Mouse (Mus musculus) cerebellum, postnatal 10 days (tissue): ENCODE measurements at regions not wholly inside any gene's neighbourhood (a gene's known extent, or its start where the extent isn't known, plus 50 kb on each side); places are given as distances from the start of the nearest gene placed in this dataset.

Experiments used
- DNase-seq, 2 experiments: peaks; one replicate each; pipeline ENCODE4 v3.0.0; 2021; ENCODE audit warnings: mixed read lengths in 2 of 2

- DNase-seq, result peak; percentile 13 to 24
Measured at GRCm38 (mm10) chr1:78761061-78761515, 55.5 kb upstream of the Kcne4 start.
